Mouse (Mus musculus): ENCODE data around the gene Slc8a2. TPM values are rescaled to one million over a fixed set of nuclear protein-coding genes. Genes with fewer than 3 reads are reported as not detected.

Slc8a2 gene
- polyA plus RNA-seq, 1 experiment from 2014 or later: 0.68 TPM

- whole genome bisulfite sequencing: 88% methylated on average over 15 of the region's 15 CpGs
- Histone ChIP-seq H3K36me3 (ENCODE audit: poor library complexity, severe bottlenecking) (peaks cover 98% of the 10 kb centered on the region), H3K9me3 (replicated peaks) (no peaks in the 10 kb centered on the region), H3K4me3 (no peak overlapping the region), H3K4me1 (no peaks in the 10 kb centered on the region), H3K27me3 (no peaks in the 10 kb centered on the region), H3K9ac (no peak overlapping the region), H3K4me2 (no peak overlapping the region), H3K27ac (no peak overlapping the region)
- no peak for ATAC-seq
Observed at GRCm38 (mm10) chr7:16202756-16203504, 73.3 kb downstream of the Slc8a2 start.

GRCm38 (mm10) chr7:16203505-16203903 is 73.9 kb downstream of the Slc8a2 start:
- WGBS: 94% methylated on average over 13 of the region's 13 CpGs

GRCm38 (mm10) chr7:16204791-16205190 is 75.2 kb downstream of the Slc8a2 start:
- no peaks in the 10 kb centered on the region for H3K27me3 ChIP-seq
- no peak overlapping the region for H3K4me3 ChIP-seq
- ATAC-seq: no peak
- H3K4me2 ChIP-seq: no peak overlapping the region
- H3K9me3 ChIP-seq (replicated peaks): no peaks in the 10 kb centered on the region
- WGBS: 82% methylated on average over 9 of the region's 9 CpGs
- H3K9ac ChIP-seq: no peak overlapping the region
- H3K27ac ChIP-seq: no peak overlapping the region
- H3K36me3 ChIP-seq (ENCODE audit: poor library complexity, severe bottlenecking): peaks cover 95% of the 10 kb centered on the region
- no peaks in the 10 kb centered on the region for H3K4me1 ChIP-seq

More at GRCm38 (mm10) chr7:16203505-16203903, 73.9 kb downstream of the Slc8a2 start:
- Histone ChIP-seq H3K36me3 (ENCODE audit: poor library complexity, severe bottlenecking) (peaks cover 95% of the 10 kb centered on the region), H3K4me1 (no peaks in the 10 kb centered on the region), H3K9ac (no peak overlapping the region), H3K27me3 (no peaks in the 10 kb centered on the region), H3K4me3 (no peak overlapping the region), H3K4me2 (no peak overlapping the region), H3K27ac (no peak overlapping the region), H3K9me3 (replicated peaks) (no peaks in the 10 kb centered on the region)
- ATAC-seq: no peak

DNA sequence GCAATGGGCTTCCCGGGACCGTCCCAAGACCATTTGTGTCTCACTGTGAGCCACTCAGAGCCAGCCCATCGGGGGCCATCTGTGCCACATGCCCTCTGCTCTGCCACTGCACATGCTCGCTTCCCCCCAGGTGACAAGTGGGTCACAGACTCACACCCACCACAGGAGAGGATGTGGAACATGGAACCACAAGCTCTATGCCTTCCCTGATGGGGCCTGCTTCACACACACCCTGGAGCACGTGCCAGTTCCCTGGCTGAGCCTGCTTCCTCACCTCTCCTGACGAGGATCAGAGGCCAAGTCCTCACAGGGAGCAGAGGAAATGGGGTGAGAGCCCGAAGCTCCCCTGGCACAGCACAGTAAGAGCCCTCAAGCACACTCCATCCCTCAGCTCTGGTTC is 77.5 kb downstream of the Slc8a2 start:
- ATAC-seq: no peak
- Histone ChIP-seq H3K4me1 (no peaks in the 10 kb centered on the region), H3K9me3 (replicated peaks) (no peaks in the 10 kb centered on the region), H3K9ac (no peak overlapping the region), H3K27me3 (no peaks in the 10 kb centered on the region), H3K36me3 (ENCODE audit: poor library complexity, severe bottlenecking) (peaks cover 94% of the 10 kb centered on the region), H3K27ac (no peak overlapping the region), H3K4me2 (no peak overlapping the region), H3K4me3 (no peak overlapping the region)
- WGBS: 84% methylated on average over 7 of the region's 7 CpGs

DNA sequence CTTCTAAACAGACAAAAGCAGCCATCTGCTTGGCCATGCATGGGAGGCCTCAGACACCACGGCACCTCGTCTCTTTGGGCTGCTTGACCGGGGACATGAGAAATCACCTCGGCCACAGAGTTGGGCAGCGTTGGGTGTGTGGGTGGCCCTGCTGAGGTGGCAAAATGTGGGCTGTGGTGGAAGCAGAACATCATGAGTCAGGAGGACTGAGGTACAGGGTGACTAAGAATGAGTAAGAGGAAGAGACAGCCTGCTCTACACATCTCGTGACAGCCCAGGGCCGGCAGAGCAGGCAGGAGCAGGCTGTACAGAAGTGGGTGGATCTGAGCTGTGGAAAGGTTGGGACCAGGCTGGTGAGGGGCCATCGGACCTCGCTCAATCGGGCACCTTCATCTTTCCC is 77.9 kb downstream of the Slc8a2 start:
- peaks cover 93% of the 10 kb centered on the region for H3K36me3 ChIP-seq (ENCODE audit: poor library complexity, severe bottlenecking)

GRCm38 (mm10) chr7:16208781-16209665 is 79.4 kb downstream of the Slc8a2 start:
- no peak for ATAC-seq
- no peaks in the 10 kb centered on the region for H3K4me1 ChIP-seq
- no peaks in the 10 kb centered on the region for H3K27me3 ChIP-seq
- no peak overlapping the region for H3K27ac ChIP-seq
- 93% methylated on average over 21 of the region's 21 CpGs for WGBS
- H3K9me3 ChIP-seq (replicated peaks): no peaks in the 10 kb centered on the region
- H3K4me2 ChIP-seq: no peak overlapping the region
- peaks cover 93% of the 10 kb centered on the region for H3K36me3 ChIP-seq (ENCODE audit: poor library complexity, severe bottlenecking)
- H3K9ac ChIP-seq: no peak overlapping the region
- H3K4me3 ChIP-seq: no peak overlapping the region

More for the DNA sequence above, 77.9 kb downstream of the Slc8a2 start:
- H3K4me3 ChIP-seq: no peak overlapping the region
- no peaks in the 10 kb centered on the region for H3K4me1 ChIP-seq
- no peak overlapping the region for H3K4me2 ChIP-seq
- no peak overlapping the region for H3K9ac ChIP-seq
- no peaks in the 10 kb centered on the region for H3K9me3 ChIP-seq (replicated peaks)
- 93% methylated on average over 10 of the region's 10 CpGs for WGBS
- H3K27ac ChIP-seq: no peak overlapping the region
- no peak for ATAC-seq
- no peaks in the 10 kb centered on the region for H3K27me3 ChIP-seq

Other genes starting within 250 kb of the Slc8a2 start
- gene Crx, start 249.9 kb upstream of the Slc8a2 start, polyA plus RNA-seq (2015; fragmentation: Nextera tagmentation; extraction: Ambion mirVana): not detected in 2 replicates
- not detected in 2 replicates for gene Crxos, start 247.2 kb upstream of the Slc8a2 start, polyA plus RNA-seq (2015; fragmentation: Nextera tagmentation; extraction: Ambion mirVana)
- 1,237 and 1,357 TPM in 2 replicates for gene Selenow, start 207.4 kb upstream of the Slc8a2 start, polyA plus RNA-seq (2015; fragmentation: Nextera tagmentation; extraction: Ambion mirVana)
- gene Nop53, start 183.8 kb upstream of the Slc8a2 start, polyA plus RNA-seq (2015; fragmentation: Nextera tagmentation; extraction: Ambion mirVana): 150 and 152 TPM in 2 replicates
- gene Ehd2, start 162.3 kb upstream of the Slc8a2 start, polyA plus RNA-seq (2015; fragmentation: Nextera tagmentation; extraction: Ambion mirVana): 3.6 and 4.4 TPM in 2 replicates
- gene Bicra, start 81.9 kb upstream of the Slc8a2 start, polyA plus RNA-seq (2015; fragmentation: Nextera tagmentation; extraction: Ambion mirVana): 8.4 and 8.5 TPM in 2 replicates
- not detected in 2 replicates for gene Zfp541, start 68.0 kb upstream of the Slc8a2 start, polyA plus RNA-seq (2015; fragmentation: Nextera tagmentation; extraction: Ambion mirVana)
- gene Napa, start 31.4 kb upstream of the Slc8a2 start, polyA plus RNA-seq (2015; fragmentation: Nextera tagmentation; extraction: Ambion mirVana): 166 and 186 TPM in 2 replicates
- 37.2 and 38.4 TPM in 2 replicates for gene Kptn, start 9.9 kb upstream of the Slc8a2 start, polyA plus RNA-seq (2015; fragmentation: Nextera tagmentation; extraction: Ambion mirVana)
- gene Meis3, start 45.3 kb downstream of the Slc8a2 start, polyA plus RNA-seq (2015; fragmentation: Nextera tagmentation; extraction: Ambion mirVana): 96.9 and 104 TPM in 2 replicates
- 13.7 and 17.1 TPM in 2 replicates for gene Dhx34, start 92.2 kb downstream of the Slc8a2 start, polyA plus RNA-seq (2015; fragmentation: Nextera tagmentation; extraction: Ambion mirVana)
- gene C5ar2, start 114.3 kb downstream of the Slc8a2 start, polyA plus RNA-seq (2015; fragmentation: Nextera tagmentation; extraction: Ambion mirVana): 0.06 TPM in 1 of 2 replicates, not detected in the other
- gene C5ar1, start 129.7 kb downstream of the Slc8a2 start, polyA plus RNA-seq (2015; fragmentation: Nextera tagmentation; extraction: Ambion mirVana): 0.57 and 1.2 TPM in 2 replicates
- gene Inafm1, start 143.8 kb downstream of the Slc8a2 start, polyA plus RNA-seq (2015; fragmentation: Nextera tagmentation; extraction: Ambion mirVana): 14.0 and 15.5 TPM in 2 replicates
- gene Ccdc9, start 157.0 kb downstream of the Slc8a2 start, polyA plus RNA-seq (2015; fragmentation: Nextera tagmentation; extraction: Ambion mirVana): 25.2 and 32.2 TPM in 2 replicates
- gene Bbc3, start 178.6 kb downstream of the Slc8a2 start, polyA plus RNA-seq (2015; fragmentation: Nextera tagmentation; extraction: Ambion mirVana): 10.0 and 12.2 TPM in 2 replicates

Data from forebrain, embryonic 13.5 days (tissue).